Mouse (Mus musculus) liver, postnatal 0 days (tissue): ENCODE results near the gene Nodal. TPM values are rescaled to one million over a fixed set of nuclear protein-coding genes. Genes with fewer than 3 reads are reported as not detected.

Source experiments
- ATAC-seq: fragments of 200-750 bp; cut with Nextera tagmentation; 2 replicates; pipeline ENCODE4 v1.8.0; 2017; ENCODE audit warnings: mild to moderate bottlenecking, moderate library complexity
- DNase-seq: peaks from one replicate; pipeline ENCODE4 v3.0.0-alpha.2; 2016
- H3K27ac ChIP-seq: fragments of 300-500 bp; sonication (generic); 2 replicates; pipeline ENCODE4 v1.5.1; 2014; ENCODE audit warnings: antibody characterized with exemption, moderate library complexity, mild to moderate bottlenecking, low read depth
- H3K27me3 ChIP-seq: fragments of 300-500 bp; sonication (generic); 2 replicates; pipeline ENCODE4 v1.6.1; 2014; ENCODE audit warnings: low read length, control low read depth, mixed read lengths; ENCODE audit not compliant: insufficient read depth
- H3K36me3 ChIP-seq: fragments of 300-500 bp; sonication (generic); replicated peaks from 2 replicates; pipeline ENCODE4 v1.6.1; 2014; ENCODE audit warnings: mild to moderate bottlenecking, control low read depth, low read length, moderate library complexity, mixed read lengths; ENCODE audit not compliant: insufficient read depth
- H3K4me1 ChIP-seq: fragments of 300-500 bp; sonication (generic); 2 replicates; pipeline ENCODE4 v1.6.1; 2014; ENCODE audit warnings: antibody characterized with exemption, mild to moderate bottlenecking, control low read depth; ENCODE audit not compliant: insufficient read depth
- H3K4me2 ChIP-seq: fragments of 300-500 bp; sonication (generic); 2 replicates; pipeline ENCODE4 v1.6.1; 2014; ENCODE audit warnings: low read depth, mild to moderate bottlenecking, low read length, moderate library complexity, mixed read lengths
- H3K4me3 ChIP-seq: fragments of 300-500 bp; sonication (generic); 2 replicates; pipeline ENCODE4 v1.5.1; 2014; ENCODE audit warnings: low read depth, low read length
- H3K9ac ChIP-seq: fragments of 300-500 bp; sonication (generic); replicated peaks from 2 replicates; pipeline ENCODE4 v1.6.1; 2014; ENCODE audit warnings: mild to moderate bottlenecking, moderate library complexity
- H3K9me3 ChIP-seq: fragments of 300-500 bp; sonication (generic); 2 replicates; pipeline ENCODE4 v1.6.1; 2016; ENCODE audit warnings: mild to moderate bottlenecking, control low read depth, low read length, mixed read lengths
- CTCF ChIP-seq: sonication (generic); IDR thresholded peaks from 2 replicates; pipeline ENCODE4 v1.5.1; 2016; ENCODE audit warnings: antibody characterized with exemption, low read depth
- EP300 ChIP-seq: IDR thresholded peaks from 2 replicates; pipeline ENCODE4 v1.6.1; 2016; ENCODE audit warnings: antibody characterized with exemption, low read depth, mild to moderate bottlenecking
- WGBS: fragments of 180-500 bp; shearing (Covaris S2); extraction: QIAGEN DNeasy Blood & Tissue Kit; methylation state at CpG from one replicate; pipeline ENCODE4 v1.1.7; 2014; ENCODE audit not compliant: insufficient replicate concordance; 5-methylcytosine and 5-hydroxymethylcytosine counted together
- polyA plus RNA-seq: library from polyadenylated mRNA; unstranded; fragments of >200 nt; fragmentation: Nextera tagmentation; extraction: Ambion mirVana; gene quantifications from 2 replicates; pipeline ENCODE4 v1.2.1, GENCODE M21; 2015

Nodal gene
- polyA plus RNA-seq, 1 experiment from 2014 or later: 0.19 TPM

DNA sequence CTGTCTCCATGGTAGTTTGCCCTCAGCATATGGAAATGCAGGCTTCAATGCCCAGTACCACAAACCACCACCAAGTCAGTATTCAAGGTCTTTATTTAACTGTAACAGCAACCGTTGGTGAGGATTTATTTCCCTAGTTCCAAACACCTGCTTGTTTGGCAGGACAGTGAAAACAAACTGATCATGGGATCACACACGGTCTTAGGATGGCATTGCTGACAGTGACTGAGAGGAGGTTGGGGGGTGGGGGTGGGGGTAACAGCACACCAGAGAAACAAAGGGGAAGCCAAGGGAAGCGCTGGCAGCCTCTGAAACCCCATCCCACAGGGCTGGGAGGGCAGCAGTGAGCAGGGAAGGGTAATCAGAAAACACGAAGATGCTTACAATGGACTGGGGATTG lies 10.6 kb downstream of the Nodal start:
- Histone ChIP-seq H3K9me3 (no peaks in the 10 kb centered on the region), H3K4me2 (no peak overlapping the region), H3K27ac (no peak overlapping the region), H3K36me3 (peaks cover 26% of the 10 kb centered on the region), H3K4me1 (peaks cover 15% of the 10 kb centered on the region), H3K27me3 (no peaks in the 10 kb centered on the region), H3K9ac (no peak overlapping the region), H3K4me3 (no peak overlapping the region)
- ATAC-seq (no peak), DNase-seq (no peak)
- WGBS: 61% methylated on average over 4 of the region's 4 CpGs
- TF ChIP-seq CTCF (no peak), EP300 (no peak)

DNA sequence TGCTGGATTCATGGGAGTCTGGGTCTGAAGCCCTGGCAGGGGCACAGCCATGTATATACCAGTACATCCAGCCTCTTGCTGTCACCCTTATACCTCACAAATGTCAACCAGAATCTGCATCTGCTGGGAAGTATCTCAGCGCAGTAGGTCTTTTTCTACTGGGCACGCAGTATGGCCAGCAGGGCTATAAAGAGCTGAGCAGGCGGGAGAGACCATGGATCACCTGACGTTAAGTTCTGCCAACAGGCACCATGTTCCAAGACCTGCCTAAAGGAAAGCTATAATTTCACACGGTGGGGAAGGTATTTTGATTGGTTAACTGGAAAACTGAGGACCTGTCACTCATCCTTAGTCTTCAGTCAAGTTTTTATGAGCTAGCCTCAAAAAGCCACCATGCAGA lies 11.3 kb downstream of the Nodal start:
- ATAC-seq (no peak), DNase-seq (no peak)
- H3K36me3 ChIP-seq: peaks cover 33% of the 10 kb centered on the region
- 89% methylated on average over 5 of the region's 5 CpGs for WGBS
- no peaks in the 10 kb centered on the region for H3K27me3 ChIP-seq
- no peak overlapping the region for H3K27ac ChIP-seq
- H3K9ac ChIP-seq: no peak overlapping the region
- peaks cover 9% of the 10 kb centered on the region for H3K4me1 ChIP-seq
- TF ChIP-seq CTCF (no peak), EP300 (no peak)
- H3K9me3 ChIP-seq: no peaks in the 10 kb centered on the region
- H3K4me3 ChIP-seq: no peak overlapping the region
- H3K4me2 ChIP-seq: no peak overlapping the region

DNA sequence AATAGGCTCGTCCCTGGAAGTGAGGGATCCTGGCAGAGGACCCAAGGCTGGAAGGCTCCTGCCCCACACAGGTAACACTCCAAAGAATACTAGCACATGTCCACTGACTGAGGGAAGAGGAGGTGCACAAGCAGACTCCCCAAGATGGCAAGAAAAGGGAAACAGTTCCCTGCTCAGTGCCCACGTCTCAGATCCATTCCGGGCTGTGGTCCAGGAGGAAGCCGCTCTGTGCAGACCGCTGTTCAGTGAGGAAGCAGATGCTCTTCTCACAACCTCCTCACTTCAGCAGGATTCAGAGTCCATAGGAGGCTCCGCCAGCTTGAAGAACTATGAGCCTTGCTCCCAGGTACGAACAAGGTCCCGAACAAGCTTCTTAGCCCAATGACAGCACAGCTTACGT lies 13.6 kb downstream of the Nodal start:
- Histone ChIP-seq H3K27ac (no peak overlapping the region), H3K4me2 (no peak overlapping the region), H3K27me3 (no peaks in the 10 kb centered on the region), H3K4me3 (no peak overlapping the region), H3K9ac (no peak overlapping the region), H3K36me3 (peaks cover 53% of the 10 kb centered on the region), H3K9me3 (no peaks in the 10 kb centered on the region), H3K4me1 (peaks cover 7% of the 10 kb centered on the region; the same call in 1 of the 2 replicates)
- 88% methylated on average over 9 of the region's 9 CpGs for WGBS
- no peak for ATAC-seq
- no peak for DNase-seq
- TF ChIP-seq EP300 (no peak), CTCF (no peak)

DNA sequence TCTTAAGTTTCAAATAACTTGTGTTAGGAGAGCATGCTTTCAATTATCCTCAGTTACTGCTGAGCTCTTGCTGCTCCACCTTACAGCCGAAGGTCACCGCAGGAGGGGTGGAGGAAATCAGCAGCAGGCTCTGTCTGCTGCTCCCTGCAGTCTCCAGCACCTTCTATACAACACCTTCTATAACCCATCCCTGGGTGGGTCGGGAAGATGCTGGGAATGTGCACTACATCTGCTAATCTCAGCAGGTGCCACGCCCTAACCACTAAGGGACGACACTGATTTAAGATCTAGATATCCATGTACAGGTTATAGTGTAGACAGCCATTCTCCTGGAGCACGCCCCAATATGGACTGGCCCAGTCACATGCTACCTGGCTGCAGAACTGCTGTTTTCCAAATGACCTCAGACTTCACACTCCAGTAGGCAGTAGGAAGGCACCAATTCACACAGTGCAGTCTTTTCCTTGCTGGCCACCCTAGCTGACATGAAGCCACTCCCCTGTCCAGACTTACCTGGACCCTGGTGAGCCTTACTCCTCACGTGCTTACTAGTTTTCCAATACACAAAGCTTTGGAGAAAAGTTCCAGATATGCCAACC lies 22.5 kb downstream of the Nodal start:
- no peak overlapping the region for H3K27ac ChIP-seq
- no peak overlapping the region for H3K4me2 ChIP-seq
- H3K9me3 ChIP-seq: no peaks in the 10 kb centered on the region
- 0 out of 2 replicates have a peak, but pooled peaks have one; percentile 7 for ATAC-seq
- peaks cover 25% of the 10 kb centered on the region for H3K36me3 ChIP-seq
- peaks cover 18% of the 10 kb centered on the region; the same call in 1 of the 2 replicates for H3K4me1 ChIP-seq
- H3K4me3 ChIP-seq: no peak overlapping the region
- no peaks in the 10 kb centered on the region for H3K27me3 ChIP-seq
- no peak for TF ChIP-seq EP300
- H3K9ac ChIP-seq: no peak overlapping the region
- 84% methylated on average over 7 of the region's 7 CpGs for WGBS
- no peak for DNase-seq

DNA sequence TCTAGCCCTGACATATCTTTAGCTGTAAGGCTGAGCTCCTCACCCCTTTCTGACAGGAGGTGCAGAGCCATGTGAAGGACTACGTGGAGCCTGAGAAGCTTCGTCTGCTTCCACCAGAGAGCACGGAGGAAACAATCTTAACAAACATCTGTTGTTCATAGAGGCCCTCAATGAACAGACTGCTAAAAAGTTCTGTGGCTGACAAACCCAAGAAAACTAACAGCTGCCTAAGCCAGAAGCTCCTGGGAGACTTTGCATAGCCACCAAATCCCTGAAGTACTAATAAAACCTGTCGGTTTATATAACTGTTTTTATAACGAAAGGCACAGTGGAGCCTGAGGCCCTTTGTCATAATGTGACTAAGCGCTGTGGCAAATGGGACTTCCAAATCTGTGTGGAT lies 25.7 kb downstream of the Nodal start:
- Histone ChIP-seq H3K4me3 (no peak overlapping the region), H3K9me3 (no peaks in the 10 kb centered on the region), H3K4me1 (peaks cover 38% of the 10 kb centered on the region), H3K9ac (0 out of 2 replicates have a peak overlapping the region, but pooled peaks have one; percentile 6), H3K27ac (peak overlapping the region; percentile 5; the same call in 1 of the 2 replicates), H3K36me3 (peaks cover 31% of the 10 kb centered on the region), H3K27me3 (no peaks in the 10 kb centered on the region), H3K4me2 (no peak overlapping the region)
- 67% methylated on average over 6 of the region's 6 CpGs for WGBS
- TF ChIP-seq CTCF: no peak
- TF ChIP-seq EP300: no peak
- ATAC-seq: no peak
- DNase-seq: no peak

DNA sequence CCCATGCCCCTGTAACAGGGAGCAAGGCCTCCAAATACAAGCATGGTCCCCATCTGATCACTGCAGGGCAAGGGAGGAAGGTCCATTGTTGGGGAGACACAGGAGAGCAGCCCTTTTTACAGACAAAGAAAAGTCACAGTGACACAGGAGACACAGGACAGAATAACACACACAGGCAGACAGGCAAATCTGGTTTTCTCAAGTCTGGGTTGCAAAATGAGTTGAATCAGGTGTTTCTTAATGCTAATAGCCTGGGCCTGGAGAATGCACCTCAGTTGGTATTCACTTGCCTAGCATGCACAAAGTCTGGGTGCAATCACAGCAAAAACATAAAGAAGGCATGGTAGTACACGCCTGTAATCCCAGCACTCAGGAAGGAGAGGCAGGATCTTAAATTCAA lies 26.1 kb downstream of the Nodal start:
- no peaks in the 10 kb centered on the region for H3K27me3 ChIP-seq
- no peaks in the 10 kb centered on the region for H3K9me3 ChIP-seq
- TF ChIP-seq CTCF (no peak), EP300 (no peak)
- peaks cover 42% of the 10 kb centered on the region for H3K4me1 ChIP-seq
- H3K4me2 ChIP-seq: no peak overlapping the region
- WGBS: 74% methylated on average over 1 of the region's 1 CpGs
- H3K36me3 ChIP-seq: peaks cover 33% of the 10 kb centered on the region
- no peak overlapping the region for H3K27ac ChIP-seq
- no peak overlapping the region for H3K4me3 ChIP-seq
- H3K9ac ChIP-seq: 0 out of 2 replicates have a peak overlapping the region, but pooled peaks have one; percentile 6
- no peak for ATAC-seq
- no peak for DNase-seq

DNA sequence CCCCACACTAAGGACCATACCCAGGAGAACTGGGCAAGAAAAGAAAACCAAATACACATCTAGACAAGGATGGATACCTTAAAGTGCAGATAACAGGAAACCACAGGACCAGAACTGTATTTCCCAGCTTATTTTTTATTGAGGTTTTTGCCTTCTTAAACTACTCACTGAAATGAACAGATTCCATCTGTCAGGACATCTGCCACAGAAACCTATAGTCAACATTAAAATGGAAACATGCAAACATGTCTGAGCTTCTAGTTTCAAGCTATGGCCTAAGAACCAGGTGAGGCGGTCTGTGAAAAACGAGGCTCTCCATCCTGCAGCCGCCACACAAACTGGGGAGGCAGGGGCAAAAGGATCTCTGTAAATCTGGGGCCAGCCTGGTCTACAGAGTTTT lies 27.2 kb downstream of the Nodal start:
- Histone ChIP-seq H3K9me3 (no peaks in the 10 kb centered on the region), H3K9ac (no peak overlapping the region), H3K4me3 (no peak overlapping the region), H3K27me3 (no peaks in the 10 kb centered on the region), H3K4me1 (peaks cover 52% of the 10 kb centered on the region), H3K36me3 (peaks cover 36% of the 10 kb centered on the region), H3K27ac (0 out of 2 replicates have a peak overlapping the region, but pooled peaks have one; percentile 32), H3K4me2 (no peak overlapping the region; the same call in 1 of the 2 replicates)
- no peak for TF ChIP-seq CTCF
- no peak for TF ChIP-seq EP300
- DNase-seq: no peak
- no peak for ATAC-seq
- 80% methylated on average over 3 of the region's 3 CpGs for WGBS
